Mouse (Mus musculus) liver, embryonic 14.5 days (tissue): Measurements from ENCODE around the gene Foxj3.

Experiments
- CTCF ChIP-seq: IDR thresholded peaks from 2 replicates; pipeline ENCODE4 v1.5.1; 2016; ENCODE audit warnings: antibody characterized with exemption, low read depth, control low read depth
- EP300 ChIP-seq: IDR thresholded peaks from 2 replicates; pipeline ENCODE4 v1.6.1; 2016; ENCODE audit warnings: antibody characterized with exemption, low read depth

DNA sequence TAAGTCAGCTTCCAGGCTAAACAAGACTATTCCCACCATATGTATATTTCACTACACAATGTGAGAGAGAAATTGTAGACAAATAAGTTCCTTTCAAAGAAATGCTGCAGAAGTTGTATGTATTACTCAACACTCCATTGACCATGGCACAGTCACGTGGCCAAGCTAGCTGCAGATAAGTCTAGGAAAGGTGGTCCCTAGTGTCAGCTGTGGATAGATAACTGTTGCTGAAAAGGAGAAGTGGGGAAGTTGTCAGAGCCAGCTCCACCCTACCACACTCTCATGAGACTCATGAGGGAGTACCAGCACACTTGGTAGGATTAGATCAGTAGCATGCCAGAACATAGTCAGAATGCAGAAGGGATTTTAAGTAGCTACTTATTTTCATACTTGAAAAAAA is 72.7 kb downstream of the Foxj3 start:
- TF ChIP-seq CTCF: no peak
- TF ChIP-seq EP300: no peak; the same call in 1 of the 2 replicates
